Mouse (Mus musculus) cerebellum, adult 11 months (tissue): ENCODE measurements around the gene Malsu1.

Experiments used
- DNase-seq: peaks from one replicate; pipeline ENCODE4 v3.0.0; 2022

Malsu1 gene

GRCm38 (mm10) chr6:49073304-49074116, at the start of gene Malsu1:
Malsu1 (plus strand) TSS chr6:49073795.
- DNase-seq = peak; percentile 91

GRCm38 (mm10) chr6:49025290-49025689, 48.3 kb upstream of the Malsu1 start:
- no peak for DNase-seq

GRCm38 (mm10) chr6:49026496-49026895, 47.1 kb upstream of the Malsu1 start:
- no peak for DNase-seq

GRCm38 (mm10) chr6:49028019-49028418, 45.6 kb upstream of the Malsu1 start:
- no peak for DNase-seq

GRCm38 (mm10) chr6:49028708-49029107, 44.9 kb upstream of the Malsu1 start:
- DNase-seq = no peak

- no peak for DNase-seq
Measured at GRCm38 (mm10) chr6:49031230-49031629, 42.4 kb upstream of the Malsu1 start.

- DNase-seq = no peak
Measured at GRCm38 (mm10) chr6:49032783-49033182, 40.8 kb upstream of the Malsu1 start.

GRCm38 (mm10) chr6:49036275-49037267, 37.0 kb upstream of the Malsu1 start, which contains the start of gene Gpnmb:
Gpnmb (plus strand) TSS chr6:49036546.
- no peak for DNase-seq

GRCm38 (mm10) chr6:49037268-49037662, 36.3 kb upstream of the Malsu1 start:
- DNase-seq = no peak

- peak; percentile 9 for DNase-seq
Measured at GRCm38 (mm10) chr6:49039470-49040180, 34.0 kb upstream of the Malsu1 start.

GRCm38 (mm10) chr6:49046502-49046901, 27.1 kb upstream of the Malsu1 start:
- no peak for DNase-seq

- no peak for DNase-seq
Measured at GRCm38 (mm10) chr6:49046976-49047375, 26.6 kb upstream of the Malsu1 start.

- DNase-seq = no peak
Measured at GRCm38 (mm10) chr6:49047848-49048247, 25.7 kb upstream of the Malsu1 start.

- DNase-seq = no peak
Measured at GRCm38 (mm10) chr6:49048395-49048794, 25.2 kb upstream of the Malsu1 start.

- no peak for DNase-seq
Measured at GRCm38 (mm10) chr6:49050677-49051410, 22.8 kb upstream of the Malsu1 start.

GRCm38 (mm10) chr6:49052191-49052590, 21.4 kb upstream of the Malsu1 start:
- no peak for DNase-seq

- DNase-seq = no peak
Measured at GRCm38 (mm10) chr6:49055256-49055733, 18.3 kb upstream of the Malsu1 start.

- DNase-seq = no peak
Measured at GRCm38 (mm10) chr6:49056009-49056408, 17.6 kb upstream of the Malsu1 start.

- DNase-seq = peak; percentile 58
Measured at GRCm38 (mm10) chr6:49057053-49058021, 16.3 kb upstream of the Malsu1 start.

GRCm38 (mm10) chr6:49068361-49068760, 5.2 kb upstream of the Malsu1 start:
- no peak for DNase-seq

GRCm38 (mm10) chr6:49074117-49074490, 509 bp downstream of the Malsu1 start:
- no peak for DNase-seq
